Mouse (Mus musculus) embryonic facial prominence, embryonic 10.5 days (tissue): ENCODE data around the gene Rnf212. TPM values are rescaled to one million over a fixed set of nuclear protein-coding genes. Genes with fewer than 3 reads are reported as not detected.
"Not testable (repeated sequence)": the region's sequence is repeated elsewhere in the genome, so short reads cannot be mapped to it uniquely, and the experiment has no call there.

Experiments used
- DNase-seq: peaks from one replicate; pipeline ENCODE4 v3.0.0-alpha.2; 2017; ENCODE audit warnings: low spot score
- H3K27ac ChIP-seq: fragments of 300-500 bp; sonication (generic); replicated peaks from 2 replicates; pipeline ENCODE4 v1.5.1; 2016; ENCODE audit warnings: mild to moderate bottlenecking
- H3K27me3 ChIP-seq: fragments of 300-500 bp; sonication (generic); replicated peaks from 2 replicates; pipeline ENCODE4 v1.6.1; 2016; ENCODE audit warnings: low read depth, mild to moderate bottlenecking; ENCODE audit not compliant: poor library complexity, severe bottlenecking
- H3K36me3 ChIP-seq: fragments of 300-500 bp; sonication (generic); replicated peaks from 2 replicates; pipeline ENCODE4 v1.6.1; 2016; ENCODE audit warnings: mild to moderate bottlenecking, moderate library complexity
- H3K4me1 ChIP-seq: fragments of 300-500 bp; sonication (generic); 2 replicates; pipeline ENCODE4 v1.6.1; 2016
- H3K4me3 ChIP-seq: fragments of 300-500 bp; sonication (generic); 2 replicates; pipeline ENCODE4 v1.5.1; 2016; ENCODE audit warnings: mild to moderate bottlenecking, moderate library complexity
- H3K9me3 ChIP-seq: fragments of 300-500 bp; sonication (generic); 2 replicates; pipeline ENCODE4 v1.6.1; 2016; ENCODE audit warnings: mild to moderate bottlenecking
- WGBS: fragments of 180-500 bp; shearing (Covaris S2); methylation state at CpG from one replicate; pipeline ENCODE4 v1.1.7; 2016; 5-methylcytosine and 5-hydroxymethylcytosine counted together
- polyA plus RNA-seq: library from polyadenylated mRNA; unstranded; fragments of >200 nt; fragmentation: Nextera tagmentation; extraction: Ambion mirVana; gene quantifications from 2 replicates; pipeline ENCODE4 v1.2.1, GENCODE M21; 2016

Gene Rnf212
- 0.92 TPM in 1 of 2 replicates, not detected in the other for polyA plus RNA-seq

- no peak for DNase-seq
- H3K27me3 ChIP-seq, result no peaks in the 10 kb centered on the region
- 77% methylated on average over 40 of the region's 40 CpGs for WGBS
- no peak within 1 kb of the TSS for H3K4me3 ChIP-seq
- H3K36me3 ChIP-seq, result no peaks in the 10 kb centered on the region
- H3K4me1 ChIP-seq, result no peaks in the 10 kb centered on the region
- no peaks in the 10 kb centered on the region for H3K9me3 ChIP-seq
- H3K27ac ChIP-seq, result no peak within 1 kb of the TSS
Measured at GRCm38 (mm10) chr5:108774630-108775306, at the start of gene Rnf212. Rnf212 (minus strand) TSS chr5:108774982.

- Histone ChIP-seq H3K9me3 (0 out of 2 replicates have a peak, but pooled peaks cover 4% of the 10 kb centered on the region), H3K27me3 (no peaks in the 10 kb centered on the region), H3K27ac (no peak overlapping the region), H3K36me3 (no peaks in the 10 kb centered on the region), H3K4me1 (no peaks in the 10 kb centered on the region), H3K4me3 (no peak overlapping the region)
- 86% methylated on average over 2 of the region's 2 CpGs for WGBS
- no peak for DNase-seq
Measured at GRCm38 (mm10) chr5:108823276-108823675, 48.5 kb upstream of the Rnf212 start.

GRCm38 (mm10) chr5:108808750-108809149, 34.0 kb upstream of the Rnf212 start, which contains the start of gene Vmn2r8:
Vmn2r8 (minus strand) TSS chr5:108808850.
- H3K27ac ChIP-seq, H3K4me3 ChIP-seq, H3K27me3 ChIP-seq, H3K4me1 ChIP-seq, H3K36me3 ChIP-seq, H3K9me3 ChIP-seq, DNase-seq: not testable (repeated sequence)
- 76% methylated on average over 2 of the region's 2 CpGs for WGBS

- Histone ChIP-seq H3K27ac (no peak overlapping the region), H3K4me1 (no peaks in the 10 kb centered on the region), H3K27me3 (no peaks in the 10 kb centered on the region), H3K4me3 (no peak overlapping the region), H3K36me3 (no peaks in the 10 kb centered on the region), H3K9me3 (no peaks in the 10 kb centered on the region)
- 50% methylated on average over 1 of the region's 1 CpGs for WGBS
- DNase-seq, result no peak
Measured at GRCm38 (mm10) chr5:108803646-108804045, 28.9 kb upstream of the Rnf212 start.

- H3K4me3 ChIP-seq, H3K27me3 ChIP-seq, H3K27ac ChIP-seq, H3K4me1 ChIP-seq, H3K9me3 ChIP-seq, DNase-seq, H3K36me3 ChIP-seq: not testable (repeated sequence)
- WGBS, result 66% methylated on average over 2 of the region's 2 CpGs
Measured at GRCm38 (mm10) chr5:108795263-108795662, 20.5 kb upstream of the Rnf212 start, which contains the start of gene Tmed11. Tmed11 (minus strand) TSS chr5:108795363.

GRCm38 (mm10) chr5:108790385-108790784, 15.6 kb upstream of the Rnf212 start:
- not testable (repeated sequence) for H3K9me3 ChIP-seq, H3K4me3 ChIP-seq, H3K36me3 ChIP-seq, H3K27ac ChIP-seq, H3K4me1 ChIP-seq, H3K27me3 ChIP-seq
- DNase-seq, result peak; percentile 41
- WGBS, result 32% methylated on average over 1 of the region's 1 CpGs

- Histone ChIP-seq H3K27me3 (no peaks in the 10 kb centered on the region), H3K4me1 (no peaks in the 10 kb centered on the region), H3K36me3 (no peaks in the 10 kb centered on the region), H3K9me3 (no peaks in the 10 kb centered on the region), H3K27ac (no peak overlapping the region), H3K4me3 (no peak overlapping the region)
- 88% methylated on average over 2 of the region's 2 CpGs for WGBS
- no peak for DNase-seq
Measured at GRCm38 (mm10) chr5:108760002-108760401, 14.8 kb downstream of the Rnf212 start.

GRCm38 (mm10) chr5:108758396-108758795, 16.4 kb downstream of the Rnf212 start:
- H3K27me3 ChIP-seq, result no peaks in the 10 kb centered on the region
- H3K27ac ChIP-seq, result no peak overlapping the region
- no peaks in the 10 kb centered on the region for H3K9me3 ChIP-seq
- WGBS, result 57% methylated on average over 3 of the region's 3 CpGs
- no peak overlapping the region for H3K4me3 ChIP-seq
- DNase-seq, result peak; percentile 21
- H3K36me3 ChIP-seq, result no peaks in the 10 kb centered on the region
- no peaks in the 10 kb centered on the region for H3K4me1 ChIP-seq

- not testable (repeated sequence) for H3K4me1 ChIP-seq, DNase-seq, H3K27ac ChIP-seq, H3K4me3 ChIP-seq, H3K36me3 ChIP-seq, H3K27me3 ChIP-seq, H3K9me3 ChIP-seq
- WGBS, result 86% methylated on average over 4 of the region's 4 CpGs
Measured at GRCm38 (mm10) chr5:108751258-108751657, 23.5 kb downstream of the Rnf212 start.

GRCm38 (mm10) chr5:108750328-108751210, 24.2 kb downstream of the Rnf212 start:
- H3K36me3 ChIP-seq, result no peaks in the 10 kb centered on the region
- DNase-seq, result no peak
- no peaks in the 10 kb centered on the region for H3K27me3 ChIP-seq
- no peak overlapping the region for H3K27ac ChIP-seq
- no peaks in the 10 kb centered on the region for H3K4me1 ChIP-seq
- WGBS, result 80% methylated on average over 5 of the region's 5 CpGs
- no peaks in the 10 kb centered on the region for H3K9me3 ChIP-seq
- no peak overlapping the region for H3K4me3 ChIP-seq

- Histone ChIP-seq H3K36me3 (no peaks in the 10 kb centered on the region), H3K4me1 (no peaks in the 10 kb centered on the region), H3K4me3 (no peak overlapping the region), H3K9me3 (no peaks in the 10 kb centered on the region), H3K27ac (no peak overlapping the region), H3K27me3 (no peaks in the 10 kb centered on the region)
- no peak for DNase-seq
- WGBS, result 83% methylated on average over 3 of the region's 3 CpGs
Measured at GRCm38 (mm10) chr5:108744629-108745028, 30.2 kb downstream of the Rnf212 start.

- no peaks in the 10 kb centered on the region for H3K36me3 ChIP-seq
- H3K4me1 ChIP-seq, result no peaks in the 10 kb centered on the region
- no peaks in the 10 kb centered on the region for H3K27me3 ChIP-seq
- no peaks in the 10 kb centered on the region for H3K9me3 ChIP-seq
- H3K4me3 ChIP-seq, result no peak overlapping the region
- DNase-seq, result no peak
- no peak overlapping the region for H3K27ac ChIP-seq
- 60% methylated on average over 2 of the region's 2 CpGs for WGBS
Measured at GRCm38 (mm10) chr5:108743856-108744255, 30.9 kb downstream of the Rnf212 start.

- WGBS, result 70% methylated on average over 2 of the region's 2 CpGs
Measured at GRCm38 (mm10) chr5:108742596-108742995, 32.2 kb downstream of the Rnf212 start.

More at GRCm38 (mm10) chr5:108742596-108742995, 32.2 kb downstream of the Rnf212 start:
- no peak overlapping the region for H3K27ac ChIP-seq
- no peaks in the 10 kb centered on the region for H3K36me3 ChIP-seq
- H3K9me3 ChIP-seq, result no peaks in the 10 kb centered on the region
- DNase-seq, result no peak
- H3K27me3 ChIP-seq, result no peaks in the 10 kb centered on the region
- H3K4me1 ChIP-seq, result no peaks in the 10 kb centered on the region
- H3K4me3 ChIP-seq, result no peak overlapping the region
